Mouse (Mus musculus) hindbrain, embryonic 15.5 days (tissue): ENCODE measurements around the gene Trpv1. TPM values are rescaled to one million over a fixed set of nuclear protein-coding genes. Genes with fewer than 3 reads are reported as not detected.

Experiments
- ATAC-seq: fragments of 200-750 bp; cut with Nextera tagmentation; 2 replicates; pipeline ENCODE4 v1.8.0; 2017; ENCODE audit warnings: low read depth, moderate number of reproducible peaks, moderate TSS enrichment; ENCODE audit not compliant: low FRiP score
- H3K27ac ChIP-seq: fragments of 300-500 bp; sonication (generic); replicated peaks from 2 replicates; pipeline ENCODE4 v1.5.1; 2015; ENCODE audit warnings: mild to moderate bottlenecking, inconsistent platforms
- H3K27me3 ChIP-seq: fragments of 300-500 bp; sonication (generic); 2 replicates; pipeline ENCODE4 v1.6.1; 2015; ENCODE audit warnings: control low read depth, inconsistent platforms
- H3K36me3 ChIP-seq: fragments of 300-500 bp; sonication (generic); 2 replicates; pipeline ENCODE4 v1.6.1; 2015; ENCODE audit warnings: control low read depth, inconsistent platforms
- H3K4me1 ChIP-seq: fragments of 300-500 bp; sonication (generic); replicated peaks from 2 replicates; pipeline ENCODE4 v1.6.1; 2015; ENCODE audit warnings: control low read depth, inconsistent platforms
- H3K4me2 ChIP-seq: fragments of 300-500 bp; sonication (generic); 2 replicates; pipeline ENCODE4 v1.6.1; 2015; ENCODE audit warnings: moderate library complexity, mild to moderate bottlenecking, inconsistent platforms
- H3K4me3 ChIP-seq: fragments of 300-500 bp; sonication (generic); 2 replicates; pipeline ENCODE4 v1.5.1; 2015; ENCODE audit warnings: mild to moderate bottlenecking, inconsistent platforms
- H3K9ac ChIP-seq: fragments of 300-500 bp; sonication (generic); 2 replicates; pipeline ENCODE4 v1.6.1; 2015; ENCODE audit warnings: inconsistent platforms
- H3K9me3 ChIP-seq: fragments of 300-500 bp; sonication (generic); 2 replicates; pipeline ENCODE4 v1.6.1; 2016; ENCODE audit warnings: control low read depth, inconsistent platforms
- WGBS: fragments of 180-500 bp; shearing (Covaris S2); methylation state at CpG from one replicate; pipeline ENCODE4 v1.1.7; 2015; 5-methylcytosine and 5-hydroxymethylcytosine counted together
- polyA plus RNA-seq: library from polyadenylated mRNA; unstranded; fragments of >200 nt; fragmentation: Nextera tagmentation; extraction: Ambion mirVana; gene quantifications from 2 replicates; pipeline ENCODE4 v1.2.1, GENCODE M21; 2015

Gene Trpv1
- polyA plus RNA-seq, 1 experiment from 2014 or later: 0.41 TPM

- H3K4me1 ChIP-seq: peaks cover 10% of the 10 kb centered on the region; the same call in 1 of the 2 replicates
- no peaks in the 10 kb centered on the region for H3K9me3 ChIP-seq
- H3K4me2 ChIP-seq: no peak overlapping the region
- H3K36me3 ChIP-seq: no peaks in the 10 kb centered on the region
- H3K4me3 ChIP-seq: no peak overlapping the region
- no peak overlapping the region for H3K9ac ChIP-seq
- H3K27ac ChIP-seq: no peak overlapping the region
- H3K27me3 ChIP-seq: no peaks in the 10 kb centered on the region
- ATAC-seq: no peak
Observed at GRCm38 (mm10) chr11:73284351-73284750, 50.3 kb downstream of the Trpv1 start.

- no peak overlapping the region for H3K4me2 ChIP-seq
- H3K9ac ChIP-seq: no peak overlapping the region
- no peaks in the 10 kb centered on the region for H3K9me3 ChIP-seq
- no peak for ATAC-seq
- no peak overlapping the region for H3K4me3 ChIP-seq
- H3K27me3 ChIP-seq: no peaks in the 10 kb centered on the region
- WGBS: 91% methylated on average over 1 of the region's 1 CpGs
- no peak overlapping the region for H3K27ac ChIP-seq
- no peaks in the 10 kb centered on the region for H3K36me3 ChIP-seq
- H3K4me1 ChIP-seq: no peaks in the 10 kb centered on the region
Observed at GRCm38 (mm10) chr11:73289621-73290020, 55.5 kb downstream of the Trpv1 start.

- no peaks in the 10 kb centered on the region for H3K9me3 ChIP-seq
- H3K36me3 ChIP-seq: no peaks in the 10 kb centered on the region
- no peak overlapping the region for H3K4me3 ChIP-seq
- no peak overlapping the region for H3K27ac ChIP-seq
- no peak overlapping the region for H3K9ac ChIP-seq
- H3K4me2 ChIP-seq: no peak overlapping the region
- H3K4me1 ChIP-seq: no peaks in the 10 kb centered on the region
- H3K27me3 ChIP-seq: no peaks in the 10 kb centered on the region
- ATAC-seq: no peak
- 40% methylated on average over 2 of the region's 2 CpGs for WGBS
Observed at GRCm38 (mm10) chr11:73303123-73303522, 69.0 kb downstream of the Trpv1 start.

Other genes starting within 250 kb of the Trpv1 start
- 0.39 and 0.73 TPM in 2 replicates for gene P2rx1, start 235.2 kb upstream of the Trpv1 start, polyA plus RNA-seq
- 32.2 and 32.4 TPM in 2 replicates for gene Camkk1, start 215.3 kb upstream of the Trpv1 start, polyA plus RNA-seq
- gene Ncbp3, start 186.5 kb upstream of the Trpv1 start, polyA plus RNA-seq: 10.4 and 10.6 TPM in 2 replicates
- 0.22 and 0.35 TPM in 2 replicates for gene Itgae, start 143.7 kb upstream of the Trpv1 start, polyA plus RNA-seq
- 4.0 TPM in 2 replicates for gene Haspin, start 96.0 kb upstream of the Trpv1 start, polyA plus RNA-seq
- 0.43 and 0.49 TPM in 2 replicates for gene P2rx5, start 73.9 kb upstream of the Trpv1 start, polyA plus RNA-seq
- 126 and 131 TPM in 2 replicates for gene Emc6, start 57.3 kb upstream of the Trpv1 start, polyA plus RNA-seq
- 131 TPM in 2 replicates for gene Tax1bp3, start 57.2 kb upstream of the Trpv1 start, polyA plus RNA-seq
- gene Ctns, start 35.2 kb upstream of the Trpv1 start, polyA plus RNA-seq: 16.2 and 18.4 TPM in 2 replicates
- 2.6 and 2.9 TPM in 2 replicates for gene Shpk, start 34.8 kb upstream of the Trpv1 start, polyA plus RNA-seq
- gene Trpv3, start 33.1 kb downstream of the Trpv1 start, polyA plus RNA-seq: 0.22 and 0.25 TPM in 2 replicates
- gene Aspa, start 95.3 kb downstream of the Trpv1 start, polyA plus RNA-seq: 2.0 and 2.2 TPM in 2 replicates
- not detected in 2 replicates for gene Gm49340, start 95.4 kb downstream of the Trpv1 start, polyA plus RNA-seq
- 0.25 TPM in 1 of 2 replicates, not detected in the other for gene Spata22, start 95.4 kb downstream of the Trpv1 start, polyA plus RNA-seq
- gene Olfr20, start 116.5 kb downstream of the Trpv1 start, polyA plus RNA-seq: not detected in 2 replicates
- gene Olfr376, start 137.0 kb downstream of the Trpv1 start, polyA plus RNA-seq: not detected in 2 replicates
- not detected in 2 replicates for gene Olfr1, start 165.3 kb downstream of the Trpv1 start, polyA plus RNA-seq
- gene Olfr378, start 194.2 kb downstream of the Trpv1 start, polyA plus RNA-seq: not detected in 2 replicates
- gene Olfr380, start 223.2 kb downstream of the Trpv1 start, polyA plus RNA-seq: not detected in 2 replicates